Mouse (Mus musculus): ENCODE measurements around the gene 4930453N24Rik.

4930453N24Rik gene

GRCm38 (mm10) chr16:64770521-64771430 is at the start of gene 4930453N24Rik:
Gene 4930453N24Rik, minus strand, starts transcription at chr16:64771161.
- DNase-seq = peak; percentile 88

- no peak for DNase-seq
These were observed 46.3 kb upstream of the 4930453N24Rik start for GRCm38 (mm10) chr16:64817094-64817765.

- no peak for DNase-seq
These were observed 32.1 kb upstream of the 4930453N24Rik start for GRCm38 (mm10) chr16:64803041-64803440.

- no peak for DNase-seq
These were observed 30.7 kb upstream of the 4930453N24Rik start for GRCm38 (mm10) chr16:64801638-64802037.

GRCm38 (mm10) chr16:64800393-64800792 is 29.4 kb upstream of the 4930453N24Rik start:
- DNase-seq = no peak

GRCm38 (mm10) chr16:64794802-64795201 is 23.8 kb upstream of the 4930453N24Rik start:
- no peak for DNase-seq

GRCm38 (mm10) chr16:64789706-64790105 is 18.7 kb upstream of the 4930453N24Rik start:
- DNase-seq = no peak

GRCm38 (mm10) chr16:64775516-64775915 is 4.6 kb upstream of the 4930453N24Rik start:
- no peak for DNase-seq

- peak; percentile 33 for DNase-seq
These were observed 464 bp upstream of the 4930453N24Rik start for GRCm38 (mm10) chr16:64771431-64771818.

GRCm38 (mm10) chr16:64766696-64767300 is 4.2 kb downstream of the 4930453N24Rik start:
- DNase-seq = no peak

GRCm38 (mm10) chr16:64759245-64759626 is 11.7 kb downstream of the 4930453N24Rik start:
- DNase-seq = no peak

- no peak for DNase-seq
These were observed 12.3 kb downstream of the 4930453N24Rik start for GRCm38 (mm10) chr16:64758561-64759244.

GRCm38 (mm10) chr16:64757666-64758400 is 13.1 kb downstream of the 4930453N24Rik start:
- no peak for DNase-seq

GRCm38 (mm10) chr16:64756321-64756720 is 14.6 kb downstream of the 4930453N24Rik start:
- no peak for DNase-seq

- DNase-seq = no peak
These were observed 16.2 kb downstream of the 4930453N24Rik start for GRCm38 (mm10) chr16:64754743-64755139.

- DNase-seq = no peak
These were observed 16.8 kb downstream of the 4930453N24Rik start for GRCm38 (mm10) chr16:64753990-64754742.

GRCm38 (mm10) chr16:64748237-64748636 is 22.7 kb downstream of the 4930453N24Rik start:
- DNase-seq = peak; percentile 47

GRCm38 (mm10) chr16:64745089-64745488 is 25.9 kb downstream of the 4930453N24Rik start:
- no peak for DNase-seq

- no peak for DNase-seq
These were observed 33.7 kb downstream of the 4930453N24Rik start for GRCm38 (mm10) chr16:64737289-64737688.

- DNase-seq = peak; percentile 91
These were observed 47.5 kb downstream of the 4930453N24Rik start for GRCm38 (mm10) chr16:64723273-64724057.

GRCm38 (mm10) chr16:64721542-64721941 is 49.4 kb downstream of the 4930453N24Rik start:
- no peak for DNase-seq
